Mouse (Mus musculus): ENCODE measurements around the gene Ccdc71.

- no peak for TF ChIP-seq CTCF (IDR thresholded peaks at IDR 0.05; ENCODE audit: low read depth, low read length)
- no peak for TF ChIP-seq POLR2AphosphoS5 (IDR thresholded peaks at IDR 0.05; ENCODE audit: insufficient replicate concordance, low read depth, low read length)
- TF ChIP-seq GATA1 (IDR thresholded peaks at IDR 0.05; ENCODE audit: borderline replicate concordance, low read length) = no peak
- no peak for TF ChIP-seq TAL1 (conservative IDR thresholded peaks at IDR 0.05; ENCODE audit: low read depth, low read length)
These were observed 48.1 kb upstream of the Ccdc71 start for GRCm38 (mm10) chr9:108412221-108412620.

Data from G1E (cell line).